15 mouse cellular contexts compared by ENCODE assay signal in the genomic region with DNA sequence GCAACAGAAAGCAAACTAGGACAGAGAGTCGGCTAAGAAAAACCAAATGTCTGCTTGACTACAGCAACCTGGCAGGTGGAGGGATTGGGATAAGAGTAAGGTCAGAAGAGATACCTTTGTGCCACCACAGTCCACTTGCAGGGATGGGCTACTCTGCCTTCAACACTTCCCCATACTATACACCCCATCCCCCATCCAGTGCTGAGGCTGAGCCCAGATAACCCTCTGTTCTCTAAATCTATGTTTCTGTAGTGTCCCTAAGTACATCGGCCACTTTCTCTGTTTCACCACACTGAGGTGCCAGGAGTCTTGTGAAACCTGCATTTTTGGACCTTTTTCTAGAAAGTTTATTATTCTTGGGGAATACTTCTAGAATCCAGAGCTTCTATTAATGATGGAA.
"Had no signal": no experiment of that assay in that cellular context is flagged by ENCODE, and none has a peak within 500 bp of the region (broad histone marks: within the 10 kb centered on the region; RNA-seq: fewer than 3 reads in every experiment).

No protein-coding gene starts in this region.

- H3K9me3 ChIP-seq: neural tube, embryonic 15.5 days; stomach, embryonic 15.5 days had no signal

- DNase-seq: retina, postnatal 1 day; right cerebral cortex, adult 18-20 months; right cerebral cortex, postnatal 14 days; right cerebral cortex, postnatal 25 days; right cerebral cortex, postnatal 4 days; spleen, adult 18-20 months; thymus, adult 18-20 months; thymus, adult 2 months; thymus, postnatal 14 days; thymus, postnatal 25 days; thymus, postnatal 36 days; thymus, postnatal 4 days had no signal

- H3K4me1 ChIP-seq: neural tube, embryonic 15.5 days had no signal

- H3K9ac ChIP-seq: neural tube, embryonic 15.5 days; stomach, embryonic 15.5 days had no signal

- H3K36me3 ChIP-seq: neural tube, embryonic 15.5 days; stomach, embryonic 15.5 days had no signal

- H3K4me3 ChIP-seq: neural tube, embryonic 15.5 days; stomach, embryonic 15.5 days had no signal

- H3K27me3 ChIP-seq: neural tube, embryonic 15.5 days; stomach, embryonic 15.5 days had no signal

- H3K27ac ChIP-seq: neural tube, embryonic 15.5 days; stomach, embryonic 15.5 days; stomach, postnatal 0 days had no signal

- H3K4me2 ChIP-seq: neural tube, embryonic 15.5 days; stomach, embryonic 15.5 days had no signal
